Mouse (Mus musculus) limb, embryonic 15.5 days (tissue): Measurements from ENCODE around the gene Fam219b. TPM values are rescaled to one million over a fixed set of nuclear protein-coding genes. Genes with fewer than 3 reads are reported as not detected.

Source experiments
- ATAC-seq: fragments of 200-750 bp; cut with Nextera tagmentation; 2 replicates; pipeline ENCODE4 v1.8.0; 2017; ENCODE audit warnings: low read depth, moderate TSS enrichment; ENCODE audit not compliant: insufficient number of reproducible peaks, low FRiP score, low TSS enrichment
- H3K27ac ChIP-seq: fragments of 300-500 bp; sonication (generic); 2 replicates; pipeline ENCODE4 v1.5.1; 2015; ENCODE audit warnings: moderate library complexity, mild to moderate bottlenecking, inconsistent platforms
- H3K27me3 ChIP-seq: fragments of 300-500 bp; sonication (generic); 2 replicates; pipeline ENCODE4 v1.6.1; 2015; ENCODE audit warnings: inconsistent platforms
- H3K36me3 ChIP-seq: fragments of 300-500 bp; sonication (generic); 2 replicates; pipeline ENCODE4 v1.6.1; 2015; ENCODE audit warnings: inconsistent platforms
- H3K4me1 ChIP-seq: fragments of 300-500 bp; sonication (generic); 2 replicates; pipeline ENCODE4 v1.6.1; 2015; ENCODE audit warnings: inconsistent platforms
- H3K4me2 ChIP-seq: fragments of 300-500 bp; sonication (generic); 2 replicates; pipeline ENCODE4 v1.6.1; 2015; ENCODE audit warnings: mild to moderate bottlenecking, inconsistent platforms
- H3K4me3 ChIP-seq: fragments of 300-500 bp; sonication (generic); 2 replicates; pipeline ENCODE4 v1.5.1; 2015; ENCODE audit warnings: mild to moderate bottlenecking, inconsistent platforms
- H3K9ac ChIP-seq: fragments of 300-500 bp; sonication (generic); 2 replicates; pipeline ENCODE4 v1.6.1; 2015; ENCODE audit warnings: inconsistent platforms
- H3K9me3 ChIP-seq: fragments of 300-500 bp; sonication (generic); 2 replicates; pipeline ENCODE4 v1.6.1; 2016; ENCODE audit warnings: inconsistent platforms
- WGBS: fragments of 180-500 bp; shearing (Covaris S2); methylation state at CpG from one replicate; pipeline ENCODE4 v1.1.7; 2015; 5-methylcytosine and 5-hydroxymethylcytosine counted together
- polyA plus RNA-seq: library from polyadenylated mRNA; unstranded; fragments of >200 nt; fragmentation: Nextera tagmentation; extraction: Ambion mirVana; gene quantifications from 2 replicates; pipeline ENCODE4 v1.2.1, GENCODE M21; 2015

Fam219b gene
- polyA plus RNA-seq, 1 experiment from 2014 or later = 26.8 TPM

GRCm38 (mm10) chr9:57526435-57526834 lies 10.9 kb upstream of the Fam219b start:
- Histone ChIP-seq H3K27me3 (no peaks in the 10 kb centered on the region), H3K36me3 (peaks cover 6% of the 10 kb centered on the region; the same call in 1 of the 2 replicates), H3K27ac (no peak overlapping the region), H3K4me1 (peaks cover 13% of the 10 kb centered on the region), H3K4me2 (no peak overlapping the region), H3K9me3 (no peaks in the 10 kb centered on the region), H3K4me3 (no peak overlapping the region), H3K9ac (no peak overlapping the region)
- ATAC-seq = no peak

- Histone ChIP-seq H3K4me1 (peaks cover 4% of the 10 kb centered on the region; the same call in 1 of the 2 replicates), H3K4me3 (no peak overlapping the region), H3K27me3 (no peaks in the 10 kb centered on the region), H3K9me3 (no peaks in the 10 kb centered on the region), H3K36me3 (peaks cover 32% of the 10 kb centered on the region), H3K9ac (no peak overlapping the region), H3K4me2 (no peak overlapping the region), H3K27ac (no peak overlapping the region)
- whole genome bisulfite sequencing = 70% methylated on average over 1 of the region's 1 CpGs
- no peak for ATAC-seq
These were observed 5.4 kb upstream of the Fam219b start for GRCm38 (mm10) chr9:57531946-57532345.

- ATAC-seq = no peak
- Histone ChIP-seq H3K4me2 (peak overlapping the region; percentile 71), H3K27ac (no peak overlapping the region), H3K36me3 (peaks cover 50% of the 10 kb centered on the region), H3K9me3 (no peaks in the 10 kb centered on the region), H3K4me3 (no peak overlapping the region; the same call in 1 of the 2 replicates), H3K9ac (no peak overlapping the region), H3K4me1 (peaks cover 19% of the 10 kb centered on the region), H3K27me3 (no peaks in the 10 kb centered on the region)
- WGBS = 93% methylated on average over 5 of the region's 5 CpGs
These were observed 966 bp upstream of the Fam219b start for GRCm38 (mm10) chr9:57536362-57536761.

- H3K27me3 ChIP-seq = no peaks in the 10 kb centered on the region
- peaks cover 42% of the 10 kb centered on the region for H3K36me3 ChIP-seq
- no peaks in the 10 kb centered on the region for H3K9me3 ChIP-seq
- peak overlapping the region; percentile 86 for H3K9ac ChIP-seq
- peaks cover 22% of the 10 kb centered on the region for H3K4me1 ChIP-seq
- peak; percentile 36; the same call in 1 of the 2 replicates for ATAC-seq
- WGBS = under 1% methylated on average over 24 of the region's 24 CpGs
- H3K4me3 ChIP-seq = peak overlapping the region; percentile 91
- peak overlapping the region; percentile 71 for H3K4me2 ChIP-seq
- H3K27ac ChIP-seq = peak overlapping the region; percentile 89
These were observed 427 bp downstream of the Fam219b start for GRCm38 (mm10) chr9:57537728-57538181.

- peaks cover 44% of the 10 kb centered on the region for H3K36me3 ChIP-seq
- ATAC-seq = no peak
- H3K4me2 ChIP-seq = no peak overlapping the region
- H3K27me3 ChIP-seq = no peaks in the 10 kb centered on the region
- no peak overlapping the region for H3K9ac ChIP-seq
- H3K4me3 ChIP-seq = no peak overlapping the region
- 88% methylated on average over 2 of the region's 2 CpGs for WGBS
- H3K4me1 ChIP-seq = peaks cover 22% of the 10 kb centered on the region
- no peaks in the 10 kb centered on the region for H3K9me3 ChIP-seq
- no peak overlapping the region for H3K27ac ChIP-seq
These were observed 2.2 kb downstream of the Fam219b start for GRCm38 (mm10) chr9:57539550-57539949.

- Histone ChIP-seq H3K27me3 (no peaks in the 10 kb centered on the region), H3K4me2 (no peak overlapping the region), H3K36me3 (peaks cover 61% of the 10 kb centered on the region), H3K27ac (no peak overlapping the region), H3K4me3 (no peak overlapping the region), H3K4me1 (peaks cover 22% of the 10 kb centered on the region), H3K9me3 (no peaks in the 10 kb centered on the region), H3K9ac (no peak overlapping the region)
- ATAC-seq = no peak
- 9% methylated on average over 1 of the region's 1 CpGs for WGBS
These were observed 4.0 kb downstream of the Fam219b start for GRCm38 (mm10) chr9:57541312-57541711.

- Histone ChIP-seq H3K36me3 (peaks cover 86% of the 10 kb centered on the region), H3K27me3 (no peaks in the 10 kb centered on the region), H3K4me1 (peaks cover 8% of the 10 kb centered on the region; the same call in 1 of the 2 replicates), H3K4me3 (no peak overlapping the region), H3K9ac (no peak overlapping the region), H3K4me2 (no peak overlapping the region), H3K27ac (no peak overlapping the region), H3K9me3 (no peaks in the 10 kb centered on the region)
- 91% methylated on average over 3 of the region's 3 CpGs for WGBS
- ATAC-seq = no peak
These were observed 6.6 kb downstream of the Fam219b start for GRCm38 (mm10) chr9:57543951-57544350.

GRCm38 (mm10) chr9:57547287-57547686 lies 10.0 kb downstream of the Fam219b start:
- Histone ChIP-seq H3K9me3 (no peaks in the 10 kb centered on the region), H3K36me3 (peaks cover 74% of the 10 kb centered on the region), H3K4me2 (no peak overlapping the region), H3K4me3 (no peak overlapping the region), H3K27ac (no peak overlapping the region), H3K9ac (no peak overlapping the region), H3K27me3 (no peaks in the 10 kb centered on the region), H3K4me1 (peaks cover 7% of the 10 kb centered on the region)
- ATAC-seq = no peak
- 90% methylated on average over 5 of the region's 5 CpGs for WGBS

GRCm38 (mm10) chr9:57547869-57548268 lies 10.5 kb downstream of the Fam219b start:
- Histone ChIP-seq H3K4me2 (no peak overlapping the region), H3K9ac (no peak overlapping the region), H3K4me1 (peaks cover 7% of the 10 kb centered on the region), H3K27me3 (no peaks in the 10 kb centered on the region), H3K4me3 (no peak overlapping the region), H3K27ac (no peak overlapping the region), H3K36me3 (peaks cover 71% of the 10 kb centered on the region), H3K9me3 (no peaks in the 10 kb centered on the region)
- 90% methylated on average over 11 of the region's 11 CpGs for WGBS
- ATAC-seq = no peak

GRCm38 (mm10) chr9:57549186-57549585 lies 11.9 kb downstream of the Fam219b start:
- H3K27me3 ChIP-seq = no peaks in the 10 kb centered on the region
- no peaks in the 10 kb centered on the region for H3K9me3 ChIP-seq
- WGBS = 95% methylated on average over 4 of the region's 4 CpGs
- H3K4me3 ChIP-seq = no peak overlapping the region
- no peak for ATAC-seq
- H3K36me3 ChIP-seq = peaks cover 60% of the 10 kb centered on the region
- no peak overlapping the region for H3K27ac ChIP-seq
- H3K4me1 ChIP-seq = peaks cover 7% of the 10 kb centered on the region
- no peak overlapping the region for H3K9ac ChIP-seq
- H3K4me2 ChIP-seq = no peak overlapping the region

GRCm38 (mm10) chr9:57550126-57550862 lies 13.0 kb downstream of the Fam219b start:
- ATAC-seq = 0 out of 2 replicates have a peak, but pooled peaks have one; percentile 15
- 82% methylated on average over 11 of the region's 11 CpGs for WGBS
- Histone ChIP-seq H3K4me2 (no peak overlapping the region), H3K4me1 (peaks cover 7% of the 10 kb centered on the region), H3K36me3 (peaks cover 49% of the 10 kb centered on the region), H3K4me3 (no peak overlapping the region), H3K9me3 (no peaks in the 10 kb centered on the region), H3K27ac (no peak overlapping the region), H3K27me3 (no peaks in the 10 kb centered on the region), H3K9ac (no peak overlapping the region)

GRCm38 (mm10) chr9:57552139-57552887 lies 15.0 kb downstream of the Fam219b start, which contains the start of gene Mpi:
TSS of gene Mpi (minus strand) at chr9:57552763.
- ATAC-seq = no peak

More at GRCm38 (mm10) chr9:57552139-57552887, 15.0 kb downstream of the Fam219b start, which contains the start of gene Mpi:
- WGBS = 2% methylated on average over 28 of the region's 28 CpGs
- Histone ChIP-seq H3K27ac (no peak within 1 kb of the TSS), H3K9me3 (no peaks in the 10 kb centered on the region), H3K36me3 (peaks cover 30% of the 10 kb centered on the region), H3K4me3 (peak within 1 kb of the TSS; percentile 58), H3K9ac (peak within 1 kb of the TSS; percentile 47), H3K4me2 (peak within 1 kb of the TSS; percentile 68), H3K27me3 (no peaks in the 10 kb centered on the region), H3K4me1 (peaks cover 7% of the 10 kb centered on the region)
